Mouse (Mus musculus) 3134 (cell line): ENCODE measurements at regions not wholly inside any gene's neighbourhood (a gene's known extent, or its start where the extent isn't known, plus 50 kb on each side); places are given as distances from the start of the nearest gene placed in this dataset.

Experiments used
- DNase-seq: peaks from one replicate; pipeline ENCODE4 v3.0.0-alpha.2; 2011; ENCODE audit warnings: low spot score; ENCODE audit not compliant: insufficient read length; ENCODE audit errors: extremely low read depth

- no peak for DNase-seq
Measured at GRCm38 (mm10) chr7:36097054-36097453, 294.3 kb upstream of the Zfp507 start.

GRCm38 (mm10) chr7:36095258-36096130 is 292.7 kb upstream of the Zfp507 start:
- DNase-seq: no peak

DNA sequence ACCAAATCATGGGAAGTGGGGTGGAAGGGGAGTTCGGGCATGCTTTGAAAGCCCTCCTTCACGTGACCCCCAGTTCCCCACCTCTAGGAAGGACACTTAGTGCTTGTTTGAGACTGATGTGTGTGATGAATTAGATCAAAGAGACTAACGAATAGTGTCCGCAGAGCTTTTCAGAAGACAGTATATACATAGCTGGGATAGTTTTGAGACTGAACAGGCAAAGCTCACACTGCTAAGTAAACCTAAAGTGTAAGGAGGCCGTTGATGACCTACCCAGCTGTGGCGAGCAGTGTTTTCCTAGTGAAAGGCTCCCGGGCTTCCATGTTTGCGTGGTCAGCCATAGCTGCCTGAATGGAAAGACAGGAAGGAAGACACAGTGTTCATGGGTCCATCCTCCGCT is 288.3 kb upstream of the Zfp507 start:
- DNase-seq: no peak

DNA sequence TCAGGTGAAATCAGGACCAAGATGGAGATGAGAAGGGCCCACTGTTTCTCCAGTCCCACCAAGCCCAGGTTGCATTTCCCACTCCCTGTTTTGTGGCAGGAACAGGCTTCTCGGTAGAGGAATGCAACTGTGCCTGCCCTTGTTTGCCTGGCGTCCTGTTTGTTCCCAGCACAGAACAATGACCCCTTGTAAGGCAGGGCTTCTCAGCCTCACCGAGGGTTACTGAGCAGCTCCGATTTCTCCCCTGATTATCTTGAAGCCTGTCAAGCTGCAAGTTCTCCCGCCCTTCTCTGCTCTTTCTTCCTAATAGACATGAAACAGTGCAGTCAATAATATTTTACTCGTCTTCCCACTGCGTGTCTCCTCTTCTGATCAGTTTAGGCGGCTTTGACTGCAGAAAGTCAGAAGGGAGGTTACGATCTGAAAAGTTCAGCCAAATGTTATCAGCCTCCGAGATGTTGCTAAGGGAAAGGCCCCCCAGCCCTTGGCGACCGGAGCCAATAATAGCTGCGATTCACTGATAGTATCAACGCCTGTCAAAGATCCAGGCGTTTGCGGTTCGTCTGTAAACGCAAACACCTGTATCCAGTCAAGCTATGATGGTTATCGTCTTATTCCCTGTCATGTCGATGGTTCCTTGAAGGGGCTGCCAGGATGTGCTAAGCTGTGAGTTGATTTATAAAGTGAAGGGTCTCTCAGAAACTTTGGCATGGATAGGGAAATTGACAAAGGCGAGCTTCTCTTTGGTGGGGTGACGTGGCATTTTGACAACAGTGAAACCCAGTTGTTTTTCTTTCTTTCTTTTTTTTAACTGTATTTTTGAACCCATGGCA is 287.7 kb upstream of the Zfp507 start:
- DNase-seq: no peak

- DNase-seq: no peak
Measured at GRCm38 (mm10) chr7:36087598-36087997, 284.8 kb upstream of the Zfp507 start.

- no peak for DNase-seq
Measured at GRCm38 (mm10) chr7:36078666-36079065, 275.9 kb upstream of the Zfp507 start.

- DNase-seq: no peak
Measured at GRCm38 (mm10) chr7:36078089-36078654, 275.4 kb upstream of the Zfp507 start.

GRCm38 (mm10) chr7:36077271-36077670 is 274.5 kb upstream of the Zfp507 start:
- DNase-seq: no peak

GRCm38 (mm10) chr7:36076021-36076441 is 273.2 kb upstream of the Zfp507 start:
- no peak for DNase-seq

GRCm38 (mm10) chr7:36071774-36072173 is 269.0 kb upstream of the Zfp507 start:
- no peak for DNase-seq

- no peak for DNase-seq
Measured at GRCm38 (mm10) chr7:36066725-36067124, 263.9 kb upstream of the Zfp507 start.

DNA sequence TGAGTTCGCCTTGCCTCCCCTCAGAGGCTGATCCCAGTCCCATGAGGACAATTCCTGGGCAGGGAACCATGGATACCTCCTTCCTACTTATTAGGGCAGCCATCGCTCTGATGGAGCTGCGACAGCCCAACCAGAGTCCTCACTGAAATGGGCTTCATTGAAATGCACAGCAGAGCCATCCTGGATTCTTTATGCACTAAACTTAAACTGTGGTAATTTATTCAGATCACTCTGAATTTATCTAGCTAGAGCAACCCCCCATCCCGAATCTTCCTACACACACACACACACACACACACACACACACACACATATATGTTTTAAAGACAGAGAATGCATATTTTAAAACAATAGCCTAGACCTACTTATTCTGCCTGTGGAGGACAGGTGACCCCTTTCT is 258.9 kb upstream of the Zfp507 start:
- no peak for DNase-seq

DNA sequence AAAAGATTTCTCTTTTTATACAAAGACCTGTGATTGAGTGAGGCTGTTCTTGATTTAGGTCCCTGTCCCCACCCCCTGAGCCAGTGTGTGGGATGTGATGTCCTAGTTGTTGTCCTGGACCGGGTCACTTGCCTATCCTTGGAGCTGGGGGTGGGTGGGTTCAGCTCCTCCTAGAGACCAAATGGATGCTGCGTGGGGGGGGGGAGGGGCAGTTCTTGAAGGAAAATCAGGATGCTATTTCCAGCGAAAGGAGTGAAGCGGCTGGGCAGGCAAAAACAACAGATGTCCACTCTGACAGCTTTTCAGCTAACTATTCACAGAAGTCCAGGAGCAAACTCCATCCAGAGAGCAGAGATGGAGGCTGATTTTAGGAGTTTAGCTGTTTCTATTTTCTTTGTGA is 257.6 kb upstream of the Zfp507 start:
- no peak for DNase-seq

- no peak for DNase-seq
Measured at GRCm38 (mm10) chr7:36046053-36046452, 243.2 kb upstream of the Zfp507 start.

DNA sequence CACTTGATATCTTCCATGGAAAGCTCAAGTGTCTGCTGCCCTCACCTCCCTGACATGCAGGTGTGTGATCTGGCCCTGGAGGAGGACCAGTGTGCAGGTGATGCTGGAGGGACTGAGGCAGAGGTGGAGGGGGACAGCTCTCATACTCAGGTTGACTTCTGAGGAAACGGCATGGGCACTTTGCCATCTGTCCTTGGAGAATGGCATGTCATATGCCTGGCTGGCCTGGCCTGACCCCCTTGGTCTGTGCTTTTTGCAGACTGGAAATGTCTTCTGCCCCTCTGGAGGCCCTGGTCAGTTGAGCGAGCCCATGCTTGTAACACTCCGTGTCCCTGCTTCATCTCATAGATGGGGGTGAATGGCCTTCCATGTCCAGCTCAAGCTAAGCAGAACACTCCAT is 229.1 kb upstream of the Zfp507 start:
- no peak for DNase-seq

- DNase-seq: no peak
Measured at GRCm38 (mm10) chr7:36023015-36023414, 220.2 kb upstream of the Zfp507 start.

GRCm38 (mm10) chr7:36022489-36022888 is 219.7 kb upstream of the Zfp507 start:
- DNase-seq: no peak

GRCm38 (mm10) chr7:36016926-36017753 is 214.3 kb upstream of the Zfp507 start:
- DNase-seq: no peak

DNA sequence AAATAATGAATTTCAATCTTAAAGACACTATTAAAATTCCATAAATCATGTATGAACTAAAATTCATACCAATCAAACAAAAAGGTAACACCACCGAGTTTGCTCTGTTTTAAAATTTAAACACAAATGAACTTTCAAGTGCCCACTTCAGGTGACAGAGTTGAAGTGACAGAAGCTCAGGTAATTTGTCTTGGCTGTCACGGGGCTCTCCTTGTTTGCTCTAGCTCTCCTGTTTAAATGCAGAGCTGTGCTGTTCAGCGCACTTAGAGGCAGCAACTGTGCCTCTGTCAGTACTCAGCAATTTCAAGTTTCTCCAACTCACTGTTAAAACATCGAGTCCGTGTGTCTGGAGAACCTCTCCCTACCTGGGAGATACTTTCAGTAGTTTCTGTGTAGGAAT is 193.8 kb upstream of the Zfp507 start:
- DNase-seq: no peak

DNA sequence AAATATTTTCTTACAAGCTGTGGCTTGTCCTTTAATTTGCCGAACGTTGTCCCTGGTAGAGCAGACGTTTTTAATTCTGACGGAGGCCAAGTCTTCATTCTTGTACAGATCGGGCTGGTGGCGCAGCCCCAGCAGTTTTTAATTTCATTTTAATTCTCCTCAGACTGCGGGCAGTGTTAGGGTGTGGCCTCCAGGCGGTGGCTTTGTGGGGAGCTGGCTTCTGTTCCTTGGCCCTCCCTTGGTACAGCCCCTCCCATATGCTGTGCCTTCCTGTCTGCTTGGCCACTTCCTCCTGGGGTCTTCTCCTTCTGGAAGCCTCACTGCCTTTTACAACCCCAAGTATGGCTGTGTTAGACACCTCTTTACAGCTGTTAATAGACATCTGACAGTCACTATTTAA is 189.7 kb upstream of the Zfp507 start:
- no peak for DNase-seq

GRCm38 (mm10) chr7:35991141-35991540 is 188.3 kb upstream of the Zfp507 start:
- no peak for DNase-seq
